Mouse (Mus musculus) bone marrow, adult 2 months (tissue): Measurements from ENCODE around the gene Ermp1.

Source experiments
- CTCF ChIP-seq: fragments of 200-500 bp; IDR thresholded peaks from 2 replicates; pipeline ENCODE4 v1.5.1; 2011; ENCODE audit warnings: low read length, control low read depth; ENCODE audit not compliant: control insufficient read depth, insufficient read depth
- POLR2A ChIP-seq: fragments of 200-500 bp; IDR thresholded peaks from 2 replicates; pipeline ENCODE4 v1.6.1; 2011; ENCODE audit warnings: low read depth, mild to moderate bottlenecking, control low read depth, low read length, borderline replicate concordance; ENCODE audit not compliant: control insufficient read depth

DNA sequence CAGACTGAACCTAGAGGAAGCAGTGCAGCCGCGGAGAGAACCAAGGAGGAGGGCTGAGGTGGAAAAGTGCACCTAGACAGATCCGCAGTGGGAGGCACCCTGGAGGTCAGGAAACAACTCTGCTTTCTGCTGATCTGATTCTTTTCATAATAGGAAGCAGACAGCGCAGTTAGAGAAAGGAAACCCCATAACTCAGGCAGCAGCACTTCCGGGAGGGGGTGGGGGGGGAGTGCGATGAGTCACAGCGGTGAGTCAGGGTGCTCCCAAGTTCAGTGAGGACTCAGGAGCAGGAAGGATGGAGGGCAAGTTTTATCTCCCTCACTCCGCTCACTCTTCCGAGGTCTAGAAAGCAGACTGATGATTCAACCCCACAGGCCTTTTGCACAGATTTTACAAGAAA is 7.2 kb downstream of the Ermp1 start:
- no peak for TF ChIP-seq POLR2A
- TF ChIP-seq CTCF, result no peak
